Mouse (Mus musculus): ENCODE measurements at regions not wholly inside any gene's neighbourhood (a gene's known extent, or its start where the extent isn't known, plus 50 kb on each side); places are given as distances from the start of the nearest gene placed in this dataset.

DNA sequence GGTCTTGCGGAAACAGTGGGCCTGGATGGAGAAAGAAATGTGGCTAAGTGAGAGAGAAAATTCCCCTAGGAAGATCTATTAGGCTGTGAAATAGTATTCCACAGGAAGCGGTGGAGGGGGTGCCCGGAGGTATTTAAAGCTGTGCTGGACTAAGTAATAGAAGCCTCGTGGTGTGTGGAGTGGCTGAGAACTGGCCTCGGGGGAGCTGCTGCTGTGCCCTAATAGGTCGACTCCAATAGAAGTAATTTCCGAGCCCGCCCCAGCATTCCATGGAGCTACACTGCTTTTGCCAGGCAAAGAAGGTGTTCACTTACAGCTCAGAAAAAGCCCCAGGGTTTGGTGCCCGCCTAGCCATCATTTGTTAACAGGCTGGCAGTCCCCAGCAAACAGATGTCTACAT, 317.1 kb upstream of the Zmiz1 start:
- peak; percentile 33 for DNase-seq

DNA sequence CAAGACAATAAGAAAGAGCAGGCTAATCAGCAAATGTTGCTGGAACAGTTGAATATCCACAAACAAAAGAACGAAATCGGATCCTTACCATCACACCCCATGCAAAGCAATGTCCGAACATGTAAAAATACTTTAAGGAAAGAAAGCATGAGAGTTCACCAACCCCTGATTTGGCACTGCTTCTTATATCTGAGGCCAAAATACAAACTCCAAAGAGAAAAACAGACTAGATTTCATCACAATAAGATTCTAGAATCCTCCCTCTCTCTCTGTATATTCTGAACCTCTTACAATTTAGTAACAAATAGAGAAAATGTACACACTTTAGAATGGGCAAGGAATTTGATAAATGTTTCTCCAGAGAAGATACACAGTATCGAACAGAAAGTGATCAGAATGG, 315.9 kb upstream of the Zmiz1 start:
- no peak for DNase-seq

DNA sequence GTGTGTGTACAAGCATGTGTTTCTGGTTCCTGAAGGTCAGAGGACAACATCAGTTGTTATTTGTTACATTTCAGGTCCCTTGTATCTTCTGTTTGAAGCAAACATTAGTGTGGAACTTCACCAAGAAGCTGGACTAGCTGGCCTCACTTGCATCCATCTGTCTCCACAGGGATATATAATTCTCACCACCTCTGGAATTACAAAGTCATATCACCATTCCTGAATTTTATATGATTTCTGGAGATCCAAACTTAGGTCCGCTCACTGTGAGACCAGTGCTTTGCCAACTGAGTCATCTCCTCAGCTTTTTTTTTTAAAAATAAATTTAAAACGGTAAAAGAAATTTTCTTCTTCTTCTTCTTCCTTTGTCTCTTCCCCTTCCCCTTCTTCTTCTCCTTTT, 311.3 kb upstream of the Zmiz1 start:
- DNase-seq, result no peak

DNA sequence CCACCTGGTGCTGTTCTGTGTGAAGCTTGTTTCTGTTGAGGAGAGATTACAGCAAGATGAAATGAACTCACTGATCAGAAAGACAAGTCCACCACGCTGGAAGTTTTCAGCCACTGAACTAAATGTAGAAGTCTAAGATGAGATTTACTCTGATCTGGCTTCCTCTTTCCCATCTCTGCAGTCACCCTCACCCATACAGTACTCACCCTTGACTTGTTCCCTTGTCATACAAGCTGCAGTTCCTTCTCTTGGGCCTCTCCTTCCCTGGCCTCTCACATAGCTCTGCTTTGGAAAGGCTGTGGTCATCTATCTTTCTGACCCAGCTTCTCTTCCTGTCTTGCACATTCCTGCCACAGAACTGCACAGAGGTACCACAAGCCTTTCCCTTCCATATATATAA, 308.0 kb upstream of the Zmiz1 start:
- DNase-seq, result no peak

DNA sequence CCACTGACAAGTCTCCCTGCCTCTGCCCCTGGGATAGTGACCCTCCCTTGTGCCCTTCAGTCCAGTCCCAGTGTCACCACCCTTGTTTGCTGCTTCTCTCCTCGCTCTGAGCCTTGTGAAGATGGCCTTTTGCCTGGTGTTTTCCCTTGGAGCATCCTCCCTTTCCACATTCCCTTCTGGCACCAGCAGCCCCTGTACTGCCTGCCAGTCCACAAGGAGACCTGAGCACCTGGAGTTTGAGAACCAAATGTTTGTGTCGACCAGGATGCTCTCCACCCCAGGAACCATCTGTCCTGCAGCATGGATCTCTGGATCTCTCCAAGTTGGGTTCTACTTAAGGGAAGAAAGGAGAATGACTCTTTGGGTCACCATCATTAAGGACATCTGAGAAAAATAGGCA, 307.5 kb upstream of the Zmiz1 start:
- DNase-seq, result no peak

DNA sequence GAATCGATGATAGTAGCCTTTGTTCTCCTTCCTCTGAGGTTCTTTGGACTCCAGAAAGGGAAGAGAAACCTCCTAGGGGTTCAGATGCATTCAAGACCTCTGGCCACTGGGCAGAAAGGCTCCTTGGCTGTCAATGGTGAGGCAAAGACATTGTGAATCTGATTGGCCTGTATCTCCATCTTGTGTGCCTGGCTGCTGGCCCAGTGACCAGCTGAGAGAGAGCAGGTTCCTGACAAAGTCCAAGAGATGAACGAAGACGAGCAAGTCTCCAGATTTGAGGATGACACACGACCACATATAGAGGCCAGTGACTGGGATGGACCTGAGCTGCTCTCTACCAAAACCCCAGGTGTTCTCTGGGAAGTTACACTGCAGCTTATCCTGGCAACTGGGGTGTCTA, 305.4 kb upstream of the Zmiz1 start:
- DNase-seq, result no peak

DNA sequence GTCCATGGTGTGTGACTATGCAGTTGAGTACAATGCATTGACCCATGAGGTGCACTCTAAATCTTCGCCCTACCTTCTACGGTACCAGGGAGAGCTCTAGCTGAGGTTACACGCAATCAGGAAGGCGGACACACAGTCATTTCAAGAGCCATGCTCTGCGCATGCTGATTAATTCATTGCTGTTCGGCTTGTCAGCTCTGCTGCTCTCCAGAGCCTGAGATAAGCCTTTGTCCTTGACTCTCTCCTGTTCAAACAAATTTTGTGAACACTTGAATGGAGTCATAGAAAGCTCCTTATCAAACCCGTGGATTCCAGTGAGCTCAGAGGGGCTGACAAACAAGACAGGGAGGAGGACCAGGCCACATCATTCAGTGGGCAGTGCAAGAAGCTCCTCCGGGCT, 304.8 kb upstream of the Zmiz1 start:
- DNase-seq, result no peak

DNA sequence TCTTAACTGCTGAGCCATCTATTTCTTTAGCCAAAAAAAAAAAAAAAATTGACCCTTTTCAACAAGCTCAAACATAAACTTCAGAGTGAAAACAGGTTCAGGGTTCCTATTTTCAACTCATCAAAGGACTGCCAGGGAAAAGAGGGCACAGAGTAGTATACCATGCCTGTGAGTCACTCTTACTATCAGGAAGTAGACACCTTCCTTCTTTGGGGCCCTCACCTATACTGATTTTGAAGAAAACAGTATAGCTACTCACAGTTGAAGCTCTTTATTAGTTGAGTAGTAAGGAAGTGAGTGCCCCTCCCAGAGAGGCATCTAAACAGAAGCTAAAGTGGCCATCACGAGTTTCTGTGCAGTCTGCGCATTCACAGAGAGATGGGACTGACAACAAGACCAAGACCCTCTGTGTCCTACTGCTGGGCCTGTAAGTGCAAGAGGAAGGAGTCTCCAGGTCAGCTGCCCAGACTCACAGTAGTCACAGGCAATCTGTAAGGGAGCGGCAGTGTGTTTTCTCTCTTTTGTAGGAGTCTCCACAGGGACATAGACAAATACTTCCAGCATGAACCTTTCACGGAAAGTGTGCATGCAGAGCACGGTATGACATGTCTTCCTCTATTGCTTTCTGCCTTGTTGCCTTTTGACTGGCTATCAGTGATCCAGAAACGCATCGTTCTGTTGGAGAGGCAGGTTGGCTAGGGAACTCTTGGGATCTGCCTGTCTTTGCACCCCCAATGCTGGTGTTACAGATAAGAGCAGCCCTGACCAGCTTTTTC, 303.8 kb upstream of the Zmiz1 start:
- peak; percentile 48 for DNase-seq

DNA sequence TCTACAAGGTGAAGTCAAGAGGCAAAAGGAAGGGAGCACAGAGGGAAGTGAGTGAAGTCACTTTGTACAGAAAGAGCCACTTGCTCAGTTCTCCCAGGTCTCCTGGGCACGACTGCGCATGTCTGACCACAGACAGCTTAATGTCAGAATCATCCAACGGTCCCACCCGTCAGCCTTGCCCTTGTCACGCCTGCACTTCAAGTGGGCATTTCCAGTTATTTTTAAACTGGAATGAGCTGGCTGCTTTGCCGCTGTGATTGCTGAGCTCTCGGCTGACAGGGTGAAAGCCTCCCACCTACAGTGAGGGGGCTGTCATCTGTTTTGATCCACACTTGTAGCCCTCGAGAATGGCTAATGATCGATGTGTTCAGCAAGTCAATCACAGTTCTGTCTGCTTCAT, 302.8 kb upstream of the Zmiz1 start:
- DNase-seq, result peak; percentile 41

DNA sequence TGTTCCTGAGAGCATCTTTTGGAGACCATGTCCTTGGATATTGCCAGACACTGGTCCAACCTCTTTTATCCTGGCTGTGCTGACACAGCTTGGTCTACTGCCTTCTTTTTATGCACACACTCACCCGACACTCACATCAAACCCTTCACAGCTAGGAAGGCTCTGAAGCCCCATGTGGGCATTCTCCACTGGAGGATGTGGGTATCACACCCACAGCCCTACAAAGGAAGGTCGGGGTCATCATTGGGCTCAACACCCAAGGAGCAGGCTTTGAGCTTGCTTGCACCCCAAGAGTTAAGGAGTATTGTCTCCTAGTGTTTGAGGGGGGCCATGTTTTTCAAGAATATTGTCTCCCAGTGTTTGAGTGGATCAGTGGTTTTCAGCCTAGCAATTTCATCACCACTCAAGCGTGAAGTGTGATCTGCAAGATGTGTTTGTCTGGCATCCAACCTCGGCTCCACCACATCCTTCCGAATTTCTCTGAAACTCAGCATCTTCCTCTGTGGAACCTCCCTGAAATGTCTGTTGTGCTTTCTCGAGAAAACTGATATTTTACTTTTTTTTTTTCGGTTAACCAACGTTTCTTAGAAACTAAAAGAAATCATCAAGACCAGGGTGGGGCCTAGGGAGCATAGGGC, 297.2 kb upstream of the Zmiz1 start:
- DNase-seq, result no peak

DNA sequence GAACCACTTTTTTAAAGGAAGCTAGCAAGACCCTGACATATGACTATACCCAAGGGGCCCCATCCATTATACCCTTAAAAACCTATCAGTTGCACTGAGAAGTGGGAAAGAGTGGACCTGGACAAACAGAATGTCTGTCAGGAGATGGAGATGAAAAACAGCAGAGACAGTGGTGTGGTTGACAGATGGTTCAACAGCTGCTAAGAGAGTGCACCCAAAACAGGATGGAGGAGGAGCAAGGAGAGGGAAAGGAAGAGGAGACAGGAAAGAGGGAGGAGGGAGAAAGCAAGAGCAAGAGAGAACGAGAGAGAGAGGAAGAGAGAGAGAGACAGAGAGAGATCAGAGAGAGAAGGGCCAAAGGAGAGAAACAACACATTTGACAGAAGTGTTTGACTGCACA, 292.8 kb upstream of the Zmiz1 start:
- no peak for DNase-seq

DNA sequence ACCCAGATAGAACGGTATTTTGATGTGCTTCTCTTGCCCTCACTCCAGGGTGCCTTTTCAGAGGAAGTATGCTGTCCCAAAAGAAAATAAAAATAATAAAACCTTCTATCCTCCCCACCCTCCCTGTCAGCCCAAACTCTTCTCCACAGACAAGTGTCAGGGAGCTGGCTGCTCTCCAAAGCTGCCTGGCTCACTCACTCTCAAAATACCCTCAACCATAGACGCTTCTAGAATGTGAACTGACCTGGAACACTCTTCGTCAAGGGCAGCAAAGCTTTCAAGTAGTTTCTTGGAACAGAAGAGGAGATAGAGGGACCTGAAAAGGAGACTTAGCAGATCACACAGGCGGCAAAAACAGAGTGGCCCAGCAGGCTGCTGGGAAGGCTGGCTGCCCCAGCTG, 291.4 kb upstream of the Zmiz1 start:
- peak; percentile 49 for DNase-seq

DNA sequence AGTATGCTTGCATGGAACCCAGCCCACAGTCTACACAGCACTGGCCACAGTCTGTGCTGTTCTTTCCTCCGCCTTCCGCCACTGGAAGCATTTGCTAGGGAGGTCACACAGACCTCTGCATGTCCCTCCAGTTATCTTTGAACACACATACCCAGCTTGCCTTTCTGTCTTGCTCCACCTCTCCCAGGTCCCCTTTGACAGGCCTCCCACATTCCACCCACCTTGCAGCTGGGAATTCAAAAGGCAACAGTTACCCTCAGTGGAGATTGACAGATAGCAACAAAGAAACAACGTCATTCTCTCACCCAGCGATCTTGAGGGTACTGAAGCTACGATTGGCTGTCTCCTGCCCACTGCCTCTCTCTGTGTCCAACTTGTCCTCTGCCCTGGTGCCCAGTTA, 290.7 kb upstream of the Zmiz1 start:
- DNase-seq, result no peak

DNA sequence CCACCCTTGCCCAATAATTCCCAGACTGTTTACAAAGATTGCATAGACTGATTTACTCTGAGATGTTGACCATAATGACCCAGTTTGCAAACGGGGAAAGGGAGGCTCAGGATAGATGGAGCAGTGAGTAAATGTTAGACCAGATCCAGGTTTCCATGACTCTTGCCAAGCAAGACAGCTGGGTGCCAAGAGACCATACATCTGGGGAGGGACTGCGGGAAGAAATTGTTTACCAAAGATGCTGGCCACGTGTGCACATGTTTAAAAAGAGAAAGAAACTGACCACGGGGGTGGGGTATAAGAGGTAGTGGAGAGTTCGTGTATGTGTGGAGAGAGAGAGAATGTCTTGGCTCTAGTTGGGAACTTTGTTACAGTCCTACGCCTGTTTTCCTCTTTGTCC, 285.7 kb upstream of the Zmiz1 start:
- no peak for DNase-seq

DNA sequence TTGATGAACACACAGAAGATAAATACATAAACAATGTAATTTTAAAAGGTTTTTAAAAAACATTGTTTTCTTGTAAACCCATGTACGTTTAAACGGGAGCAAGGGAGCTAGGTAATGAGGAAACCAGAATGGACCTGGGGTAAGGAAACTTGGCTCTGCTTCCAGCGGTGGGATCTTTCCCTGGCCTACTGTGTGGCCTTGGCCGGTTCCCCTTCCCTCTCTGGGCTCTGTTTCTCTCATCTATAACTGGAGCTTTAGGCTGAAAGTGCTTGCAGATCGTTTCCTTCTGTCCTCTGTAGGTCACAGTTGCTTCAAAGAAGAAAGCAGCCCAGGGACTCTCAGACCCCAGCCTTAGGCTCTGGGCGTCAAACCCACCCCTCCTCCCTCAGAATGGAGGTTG, 285.1 kb upstream of the Zmiz1 start:
- DNase-seq, result no peak

DNA sequence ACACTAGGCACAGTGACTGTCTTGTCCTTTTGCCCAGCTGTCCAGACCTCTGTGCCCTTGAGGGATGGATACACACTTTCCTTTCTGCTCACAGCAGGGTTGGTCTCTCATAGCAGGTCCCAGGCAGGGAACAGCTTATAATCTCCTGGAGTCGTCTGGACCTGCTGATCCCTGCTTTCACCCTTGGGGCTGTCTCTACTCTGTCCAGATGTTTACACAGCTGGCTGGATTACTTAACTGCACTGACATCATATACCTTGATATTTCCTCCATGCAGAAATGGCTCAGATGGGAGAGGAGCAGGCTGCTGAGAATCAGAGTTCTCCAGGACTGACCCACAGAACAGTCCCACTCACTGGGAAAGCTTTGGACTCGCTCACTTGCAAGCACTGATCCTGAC, 284.6 kb upstream of the Zmiz1 start:
- DNase-seq, result no peak

DNA sequence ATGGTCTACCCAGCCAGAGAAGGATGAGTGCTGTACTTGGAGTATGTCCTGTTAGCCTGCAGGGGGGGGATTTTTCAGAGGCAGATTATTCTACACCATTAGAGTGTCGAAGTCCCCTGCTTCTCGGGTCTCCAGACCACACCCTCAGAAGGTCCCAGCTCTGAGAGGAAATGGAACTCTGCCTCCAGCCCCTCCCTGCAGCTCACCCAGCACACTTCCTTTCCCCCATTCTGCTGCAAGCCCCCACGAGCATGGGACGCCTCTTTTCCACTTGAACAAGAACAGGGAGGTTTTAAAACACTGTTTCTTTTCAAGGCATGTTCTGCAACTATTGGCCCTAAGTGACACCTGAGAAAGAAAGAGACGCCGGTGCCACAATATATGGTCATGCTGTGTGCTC, 282.8 kb upstream of the Zmiz1 start:
- no peak for DNase-seq

DNA sequence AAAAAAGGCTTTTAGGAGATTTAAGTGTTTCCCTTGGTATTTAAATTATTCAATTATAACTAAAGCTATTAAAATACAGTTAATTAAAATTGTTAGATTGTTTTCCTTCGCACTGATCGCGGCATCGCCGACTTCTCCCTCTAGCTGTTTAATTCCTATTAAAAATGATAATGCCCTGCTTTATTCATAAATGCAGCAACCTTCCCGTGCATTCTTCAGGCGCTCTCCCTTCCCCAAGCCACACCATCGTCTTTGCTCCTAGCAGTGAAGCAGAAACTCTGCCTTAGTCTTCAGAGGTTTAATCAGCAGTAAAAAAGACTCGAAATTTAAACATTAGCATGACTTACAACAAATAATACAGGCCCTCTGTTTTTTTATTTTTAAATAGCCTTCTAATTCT, 278.9 kb upstream of the Zmiz1 start:
- no peak for DNase-seq

DNA sequence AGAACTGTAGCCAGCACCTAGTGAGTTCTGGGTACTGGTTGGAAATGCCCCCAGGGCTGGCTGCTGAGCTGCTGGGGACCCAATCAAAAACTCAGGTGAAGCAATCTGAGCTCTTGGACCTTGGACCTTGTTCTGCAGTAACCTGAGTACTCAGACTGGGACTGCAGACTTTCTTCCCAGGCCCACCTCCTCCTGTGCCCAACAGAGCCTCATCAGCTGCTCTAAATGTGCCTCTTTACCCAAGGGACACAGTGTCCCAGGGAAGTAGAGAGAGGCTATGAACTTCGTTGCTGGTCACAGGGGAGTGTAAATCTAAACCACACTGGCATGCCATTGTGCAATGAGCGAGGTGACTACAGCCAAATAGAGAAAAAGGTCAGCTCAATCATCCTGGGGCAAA, 277.6 kb upstream of the Zmiz1 start:
- no peak for DNase-seq

DNA sequence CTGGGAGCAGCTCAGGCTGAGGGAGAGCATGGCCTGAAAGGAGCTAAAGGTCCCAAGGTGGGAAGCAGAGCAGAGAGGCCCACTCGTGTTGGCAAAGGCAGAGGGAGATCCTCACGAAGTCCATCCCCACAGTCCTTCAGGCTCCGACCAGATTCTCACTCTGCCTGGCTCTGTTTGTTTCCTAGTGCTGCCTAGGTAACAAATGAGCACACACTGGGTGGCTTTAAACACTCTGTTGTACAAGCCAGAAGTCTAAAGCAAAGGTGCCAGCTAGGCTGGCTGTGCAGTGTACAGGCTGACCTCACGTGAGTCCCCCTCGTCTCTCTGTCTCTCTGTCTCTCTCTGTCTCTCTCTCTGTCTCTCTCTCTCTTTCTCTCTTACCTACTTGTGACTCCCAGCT, 274.9 kb upstream of the Zmiz1 start:
- DNase-seq, result no peak

DNA sequence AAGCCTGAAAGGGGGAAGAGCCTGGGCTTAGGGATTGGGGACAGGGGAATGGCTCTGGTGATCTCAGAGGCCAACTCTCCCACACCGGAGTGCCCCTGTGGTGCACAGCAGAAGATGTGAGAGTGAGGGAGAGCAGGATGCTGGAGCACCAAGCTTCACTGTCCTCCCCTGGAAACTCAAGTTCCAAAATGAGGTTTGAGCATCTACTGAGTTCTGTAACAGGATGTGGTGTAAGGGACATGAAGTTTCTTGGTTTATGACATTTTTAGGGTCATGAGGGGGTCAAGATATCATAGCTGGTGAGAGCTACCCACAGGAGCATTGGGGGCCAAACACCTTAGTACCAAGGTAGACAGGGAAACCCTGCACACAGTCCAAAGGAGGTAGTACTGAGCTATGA, 274.1 kb upstream of the Zmiz1 start:
- DNase-seq, result no peak

DNA sequence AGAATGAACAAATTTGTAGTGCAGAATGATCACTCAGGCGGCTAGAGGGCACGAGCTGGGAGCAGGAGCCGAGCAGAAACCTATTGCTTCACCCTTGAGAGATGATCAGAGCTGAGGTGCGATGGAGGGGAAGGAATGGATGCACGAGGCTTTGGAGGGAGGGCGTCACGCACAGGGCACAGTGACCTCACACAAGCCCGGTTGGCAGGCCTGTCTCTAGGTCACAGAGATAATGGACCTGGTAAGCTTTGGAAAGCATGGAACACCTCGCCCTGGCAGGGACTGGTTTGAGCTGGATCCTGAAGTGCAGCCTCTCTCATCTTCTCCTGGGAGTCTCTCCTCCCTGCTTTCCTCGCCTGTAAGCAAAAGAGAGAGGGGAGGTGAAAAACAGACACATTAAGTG, 273.4 kb upstream of the Zmiz1 start:
- DNase-seq, result peak; percentile 86

DNA sequence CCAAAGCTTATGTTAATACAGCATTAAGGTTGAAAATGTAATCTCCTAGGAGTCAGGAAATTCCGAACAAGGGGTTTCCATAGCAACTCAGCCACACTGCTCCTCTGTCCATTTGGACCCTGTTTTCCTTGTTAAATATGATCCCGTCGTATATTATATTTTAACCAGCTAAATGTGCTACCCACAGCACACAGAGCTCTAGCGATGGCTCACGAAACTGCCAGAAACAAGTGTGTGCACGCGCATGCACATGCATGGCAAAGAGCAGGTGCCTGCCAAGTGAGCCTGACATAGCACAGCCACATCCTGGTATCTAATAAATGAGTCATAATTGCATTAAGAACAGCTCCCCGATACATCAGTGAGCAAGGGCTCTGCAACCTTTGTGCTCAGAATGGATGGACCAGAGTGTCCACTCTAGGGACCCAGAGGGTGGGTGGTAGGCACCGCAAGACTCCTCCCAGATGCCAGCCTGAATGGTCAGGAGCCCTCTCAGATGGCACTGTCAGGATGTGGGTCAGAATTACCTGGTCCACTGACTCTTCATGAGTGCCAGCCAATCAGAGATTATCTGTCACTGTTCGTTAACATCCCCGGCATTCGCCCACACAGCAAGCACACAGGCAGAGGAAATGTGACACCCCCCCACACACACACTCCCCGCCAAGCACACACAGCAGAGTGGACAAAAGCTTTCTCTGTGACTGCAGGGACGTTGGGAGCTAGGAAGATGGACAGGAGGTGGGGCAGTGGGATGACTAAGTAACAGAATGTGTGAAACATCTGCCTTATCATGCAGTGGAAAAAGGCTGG, 272.8 kb upstream of the Zmiz1 start:
- peak; percentile 99 for DNase-seq

DNA sequence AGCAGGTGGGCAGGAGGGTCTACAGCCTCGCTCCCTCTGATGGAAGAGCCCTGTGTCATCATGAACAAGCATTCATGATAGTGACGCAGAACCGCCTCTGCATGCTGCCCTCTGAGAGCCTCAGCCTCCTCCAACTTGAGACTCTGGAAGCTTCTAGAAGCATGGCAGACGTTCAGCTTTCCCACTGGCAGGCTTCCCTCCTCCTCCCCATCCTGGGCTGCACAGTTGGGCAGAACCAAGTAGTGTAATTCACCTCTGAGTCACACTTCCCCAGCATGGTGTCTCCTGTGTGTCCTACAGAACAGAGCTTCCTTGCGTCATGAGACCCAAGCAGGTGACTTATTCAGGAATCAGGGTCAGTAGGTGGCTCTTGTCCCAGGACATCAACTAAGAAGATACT, 271.3 kb upstream of the Zmiz1 start:
- no peak for DNase-seq

Data from retina, postnatal 1 day (tissue).